Mouse (Mus musculus) spleen, adult 12 weeks (tissue): ENCODE data around the gene Adipor2.

Experiments used
- DNase-seq: peaks from one replicate; pipeline ENCODE4 v3.0.0; 2022; ENCODE audit warnings: low spot score

Gene Adipor2

DNA sequence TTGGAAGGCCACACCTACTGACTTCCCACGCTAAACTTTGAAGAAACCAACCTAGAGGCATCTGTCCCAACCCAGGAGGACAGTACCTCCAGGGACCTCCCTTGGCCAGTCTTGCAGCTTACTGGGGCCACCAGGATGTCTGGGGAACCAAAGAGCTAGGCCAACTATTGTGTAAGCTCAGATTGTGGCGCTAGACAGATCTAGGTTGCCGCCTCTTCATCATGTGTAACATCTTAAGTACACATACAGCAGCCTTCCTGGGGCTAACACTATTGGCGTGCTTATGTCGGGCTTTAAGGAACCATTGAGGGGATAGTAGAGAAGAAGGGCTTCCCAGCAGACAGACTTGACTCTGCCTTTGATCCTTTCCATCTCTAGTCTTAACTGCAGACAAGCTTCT, 69.7 kb downstream of the Adipor2 start:
- DNase-seq: no peak

- DNase-seq: no peak
Measured at GRCm38 (mm10) chr6:119346257-119346656, 71.2 kb downstream of the Adipor2 start.

- no peak for DNase-seq
Measured at GRCm38 (mm10) chr6:119341409-119341808, 76.1 kb downstream of the Adipor2 start.

GRCm38 (mm10) chr6:119338121-119338912, 79.2 kb downstream of the Adipor2 start:
- no peak for DNase-seq

- DNase-seq: no peak
Measured at GRCm38 (mm10) chr6:119337287-119337686, 80.2 kb downstream of the Adipor2 start.

DNA sequence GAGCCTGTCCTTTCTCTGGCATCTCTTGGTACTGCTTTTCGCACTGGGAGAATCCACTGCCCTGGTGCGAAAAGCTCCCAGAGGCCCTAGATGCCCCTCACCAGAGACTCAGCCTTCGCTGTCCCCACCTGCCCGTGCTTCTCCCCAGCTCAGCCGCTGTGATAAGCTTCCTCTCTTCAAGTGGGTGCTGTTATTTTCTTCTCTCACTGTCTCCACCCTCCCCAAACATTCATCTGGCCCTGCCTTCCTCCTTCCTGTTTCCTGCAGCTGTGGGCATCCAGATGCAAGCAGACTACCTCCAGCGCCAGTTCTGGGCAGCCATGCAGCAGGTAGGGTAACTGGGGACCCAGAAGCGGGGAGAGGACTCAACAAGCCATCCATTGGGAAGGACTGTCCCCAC, 81.4 kb downstream of the Adipor2 start:
- DNase-seq: no peak

- no peak for DNase-seq
Measured at GRCm38 (mm10) chr6:119333831-119334230, 83.7 kb downstream of the Adipor2 start.

DNA sequence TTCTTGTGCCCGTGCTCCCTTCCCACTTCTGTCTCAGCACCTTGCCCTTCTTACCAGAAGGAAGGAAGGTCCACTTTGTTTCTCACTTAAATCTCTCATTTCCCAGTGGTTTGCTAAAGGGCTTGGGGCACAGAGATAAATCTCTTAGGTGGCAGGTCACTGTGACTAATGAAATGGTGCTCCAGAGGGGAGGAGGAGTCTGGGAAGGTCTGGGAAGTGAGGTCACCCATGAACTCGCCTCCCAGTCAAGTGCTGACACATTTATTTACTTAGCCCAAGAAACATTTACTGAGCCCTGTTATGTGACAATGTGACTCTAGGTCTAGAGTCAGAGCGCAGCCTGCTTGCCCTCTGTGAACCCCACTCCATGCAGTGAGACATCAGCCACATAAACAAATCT, 84.3 kb downstream of the Adipor2 start:
- no peak for DNase-seq

DNA sequence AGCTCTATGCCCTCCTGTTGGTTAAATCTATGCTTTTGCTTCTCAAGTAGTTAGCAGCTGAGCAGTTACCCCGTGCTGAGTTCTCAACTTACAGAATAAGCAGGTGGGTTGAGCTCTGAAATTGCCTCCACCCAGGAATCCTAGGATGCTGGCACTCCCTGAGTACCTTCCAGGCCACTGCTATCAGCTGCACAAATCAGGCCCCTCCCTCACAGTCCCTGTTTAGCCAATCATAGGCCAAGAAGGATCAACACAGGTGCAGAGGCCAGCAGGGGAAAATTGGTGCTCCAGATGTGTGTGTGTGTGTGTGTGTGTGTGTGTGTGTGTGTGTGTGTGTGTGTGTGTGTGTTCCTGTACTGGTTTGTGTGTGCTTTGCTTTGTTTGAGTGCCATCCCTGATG, 85.4 kb downstream of the Adipor2 start:
- DNase-seq: no peak

DNA sequence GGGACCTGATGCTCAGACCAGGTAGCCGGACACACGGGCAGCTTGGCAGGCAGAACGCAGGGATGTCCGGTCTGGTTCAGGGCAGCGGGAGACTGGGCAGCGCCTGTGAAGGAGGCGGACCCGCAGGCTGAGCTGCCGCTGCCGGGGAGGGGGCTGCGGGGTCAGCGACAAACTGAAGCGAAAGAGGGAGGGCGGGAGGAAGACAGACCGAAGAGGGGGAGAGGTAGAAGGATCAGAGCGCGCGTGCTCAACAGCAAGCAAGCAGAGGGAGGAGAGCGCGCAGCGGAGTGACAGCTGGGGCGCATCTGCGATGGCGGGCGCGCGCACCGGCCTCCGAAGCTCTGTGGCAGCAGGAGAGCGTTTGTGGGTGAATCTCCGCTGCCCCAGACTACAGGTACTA, 87.0 kb downstream of the Adipor2 start, which contains the start of gene Lrtm2:
Gene Lrtm2 (minus strand): TSS at position 261 of the 400 bp plus-strand sequence.
- DNase-seq: no peak

GRCm38 (mm10) chr6:119329936-119330335, 87.6 kb downstream of the Adipor2 start:
- DNase-seq: no peak

GRCm38 (mm10) chr6:119329215-119329714, 88.2 kb downstream of the Adipor2 start:
- no peak for DNase-seq

DNA sequence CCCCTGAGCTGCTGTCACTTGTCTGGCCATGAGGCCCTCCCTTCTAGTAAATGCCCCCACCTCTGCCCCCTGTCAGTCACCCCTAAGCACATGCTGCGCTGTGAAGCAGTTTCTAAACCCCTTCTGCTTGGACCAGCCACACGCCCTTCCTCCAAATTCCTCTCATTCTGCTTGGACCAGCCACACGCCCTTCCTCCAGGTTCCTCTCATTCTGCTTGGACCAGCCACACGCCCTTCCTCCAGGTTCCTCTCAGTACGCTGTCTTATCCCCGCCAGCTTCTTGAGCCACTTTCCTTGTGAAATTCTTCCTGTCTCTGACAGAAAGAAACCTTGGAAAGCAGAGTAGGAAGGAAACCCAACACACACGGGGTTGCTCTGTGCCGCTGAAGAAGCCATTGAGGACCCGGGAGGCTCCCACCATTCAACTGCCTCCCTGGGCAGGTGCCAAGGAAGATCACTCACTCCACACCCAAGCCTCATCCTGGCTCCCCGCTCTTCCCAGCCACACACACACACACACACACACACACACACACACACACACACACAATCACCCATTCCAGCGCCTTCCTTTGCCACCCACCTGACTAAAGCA, 88.9 kb downstream of the Adipor2 start:
- no peak for DNase-seq

GRCm38 (mm10) chr6:119326541-119326940, 91.0 kb downstream of the Adipor2 start:
- no peak for DNase-seq

- DNase-seq: no peak
Measured at GRCm38 (mm10) chr6:119325978-119326377, 91.5 kb downstream of the Adipor2 start.

DNA sequence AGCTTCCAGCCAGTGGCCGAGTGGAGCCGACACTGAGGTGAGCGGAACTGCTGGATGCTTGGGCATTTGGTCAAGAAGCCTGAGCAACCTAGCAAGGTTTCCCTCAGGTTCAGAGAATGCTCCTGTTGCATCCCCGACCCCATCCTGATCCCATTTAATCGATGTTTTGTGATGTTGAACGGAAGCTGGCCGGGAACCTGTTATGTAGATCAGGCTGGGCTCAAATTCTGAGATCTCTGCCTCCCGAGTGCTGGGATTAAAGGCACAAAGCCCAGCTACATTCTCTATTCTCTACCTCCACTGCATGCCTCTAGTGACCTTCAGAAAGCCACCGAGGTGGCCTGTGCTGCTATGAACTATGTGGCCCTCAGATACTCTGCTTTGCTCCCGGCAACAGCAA, 92.7 kb downstream of the Adipor2 start:
- DNase-seq: no peak

DNA sequence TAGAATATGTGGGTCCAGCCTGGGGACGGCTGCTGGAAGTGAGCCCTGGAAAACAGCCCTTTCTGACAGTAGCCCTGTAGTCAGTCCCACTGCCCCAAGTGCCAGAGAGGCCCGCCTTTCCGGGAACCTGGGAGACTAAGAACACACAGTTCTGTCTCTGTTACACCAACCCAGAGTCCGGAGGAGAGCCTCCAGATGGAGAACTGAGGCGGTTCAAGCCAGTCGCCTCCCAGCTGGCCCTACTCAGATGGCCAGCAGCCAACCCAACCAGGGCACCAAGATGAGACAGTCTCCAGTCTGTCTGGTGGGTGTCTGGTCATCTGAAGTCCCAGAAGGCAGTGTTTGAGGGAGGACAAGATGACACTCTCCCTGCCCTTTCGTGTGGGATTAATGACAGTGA, 95.8 kb downstream of the Adipor2 start:
- DNase-seq: no peak

DNA sequence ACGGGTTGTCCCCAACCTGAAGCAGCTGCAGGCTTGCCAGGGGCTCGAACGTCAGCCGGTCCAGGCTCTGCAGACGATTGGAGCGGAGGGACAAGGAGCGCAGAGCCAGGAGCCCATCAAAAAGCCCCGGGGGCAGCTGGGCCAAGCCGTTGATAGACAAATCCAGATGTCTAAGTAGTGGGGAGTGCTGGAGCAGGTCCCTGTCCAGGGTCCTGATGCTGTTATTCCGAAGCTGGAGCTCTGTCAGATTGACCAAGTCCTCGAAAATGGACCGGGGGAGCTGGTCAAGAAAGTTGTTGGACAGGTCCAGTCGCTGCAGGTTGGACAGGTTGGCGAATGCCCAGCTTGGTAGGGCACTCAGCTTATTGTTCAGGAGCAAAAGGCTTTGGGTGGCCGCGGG, 97.0 kb downstream of the Adipor2 start:
- DNase-seq: no peak

DNA sequence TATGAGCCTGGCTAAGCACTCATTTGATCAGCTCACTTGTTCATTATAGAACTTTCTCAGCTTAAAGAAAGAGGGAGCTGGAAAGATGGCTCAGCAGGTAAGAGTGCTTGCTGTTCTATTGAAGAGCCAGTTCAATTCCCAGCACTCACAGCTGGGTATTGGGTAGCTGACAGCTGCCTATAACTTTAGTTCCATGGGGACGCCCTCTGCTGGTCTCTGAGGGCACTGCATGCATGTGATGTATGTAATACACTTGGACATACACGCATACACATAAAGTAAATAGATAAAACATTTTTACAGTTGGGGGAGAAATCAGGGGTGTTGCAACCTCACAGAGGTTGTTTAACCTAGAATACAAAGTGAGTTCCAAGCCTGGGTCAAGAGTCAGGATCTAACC, 98.1 kb downstream of the Adipor2 start:
- no peak for DNase-seq

- DNase-seq: no peak
Measured at GRCm38 (mm10) chr6:119318732-119319131, 98.8 kb downstream of the Adipor2 start.

GRCm38 (mm10) chr6:119314751-119315476, 102.6 kb downstream of the Adipor2 start:
- no peak for DNase-seq

- no peak for DNase-seq
Measured at GRCm38 (mm10) chr6:119313588-119314375, 103.7 kb downstream of the Adipor2 start.
